Mouse (Mus musculus): Measurements from ENCODE around the gene Gpkow. TPM values are rescaled to one million over a fixed set of nuclear protein-coding genes. Genes with fewer than 3 reads are reported as not detected.
A peak's percentile ranks its signal among the peaks of the same experiment; 100 is the strongest.

The Gpkow gene
- 27.0 and 28.2 TPM in 2 replicates for polyA plus RNA-seq (2015; fragmentation: Nextera tagmentation; extraction: Ambion mirVana)

GRCm38 (mm10) chrX:7696954-7697381, at the start of gene Gpkow:
Gene Gpkow (plus strand): TSS chrX:7697131.
- peak; percentile 89 for ATAC-seq (replicated peaks; ENCODE audit: insufficient number of reproducible peaks, insufficient read depth, low FRiP score, low read depth)
- Histone ChIP-seq H3K4me1 (replicated peaks) (no peaks in the 10 kb centered on the region; the same call in 1 of the 2 replicates), H3K36me3 (no peaks in the 10 kb centered on the region), H3K4me3 (peak within 1 kb of the TSS; percentile 64), H3K9ac (peak within 1 kb of the TSS; percentile 72), H3K9me3 (replicated peaks) (no peaks in the 10 kb centered on the region), H3K27ac (peak within 1 kb of the TSS; percentile 60; the same call in 1 of the 2 replicates), H3K4me2 (peak within 1 kb of the TSS; percentile 62), H3K27me3 (no peaks in the 10 kb centered on the region)
- WGBS, result 9% methylated on average over 33 of the region's 33 CpGs

- Histone ChIP-seq H3K9me3 (replicated peaks) (no peaks in the 10 kb centered on the region), H3K4me3 (peak overlapping the region; percentile 61), H3K27me3 (no peaks in the 10 kb centered on the region), H3K9ac (peak overlapping the region; percentile 72), H3K4me2 (peak overlapping the region; percentile 73), H3K27ac (peak overlapping the region; percentile 87), H3K4me1 (replicated peaks) (no peaks in the 10 kb centered on the region), H3K36me3 (no peaks in the 10 kb centered on the region)
- WGBS, result 14% methylated on average over 25 of the region's 25 CpGs
- ATAC-seq (replicated peaks; ENCODE audit: insufficient number of reproducible peaks, insufficient read depth, low FRiP score, low read depth), result peak; percentile 96
Observed at GRCm38 (mm10) chrX:7648671-7649304, 48.1 kb upstream of the Gpkow start.

- Histone ChIP-seq H3K27ac (peak within 1 kb of the TSS; percentile 82), H3K4me2 (peak within 1 kb of the TSS; percentile 71), H3K4me1 (replicated peaks) (peaks cover 27% of the 10 kb centered on the region), H3K36me3 (no peaks in the 10 kb centered on the region), H3K9me3 (replicated peaks) (no peaks in the 10 kb centered on the region), H3K9ac (peak within 1 kb of the TSS; percentile 59), H3K27me3 (no peaks in the 10 kb centered on the region), H3K4me3 (peak within 1 kb of the TSS; percentile 63)
- WGBS, result 16% methylated on average over 26 of the region's 26 CpGs
- peak; percentile 76 for ATAC-seq (replicated peaks; ENCODE audit: insufficient number of reproducible peaks, insufficient read depth, low FRiP score, low read depth)
Observed at GRCm38 (mm10) chrX:7657221-7657639, 39.7 kb upstream of the Gpkow start, which contains the start of gene Prickle3. Gene Prickle3 (plus strand): TSS chrX:7657260.

GRCm38 (mm10) chrX:7658031-7658784, 38.7 kb upstream of the Gpkow start:
- H3K4me2 ChIP-seq, result peak overlapping the region; percentile 71
- no peaks in the 10 kb centered on the region for H3K9me3 ChIP-seq (replicated peaks)
- H3K4me1 ChIP-seq (replicated peaks), result peaks cover 27% of the 10 kb centered on the region
- no peaks in the 10 kb centered on the region for H3K36me3 ChIP-seq
- no peaks in the 10 kb centered on the region for H3K27me3 ChIP-seq
- WGBS, result 16% methylated on average over 15 of the region's 15 CpGs
- peak overlapping the region; percentile 63 for H3K4me3 ChIP-seq
- ATAC-seq (replicated peaks; ENCODE audit: insufficient number of reproducible peaks, insufficient read depth, low FRiP score, low read depth), result peak; percentile 38
- H3K9ac ChIP-seq, result 0 out of 2 replicates have a peak overlapping the region, but pooled peaks have one; percentile 17
- peak overlapping the region; percentile 82 for H3K27ac ChIP-seq

GRCm38 (mm10) chrX:7658785-7659589, 37.9 kb upstream of the Gpkow start:
- H3K27ac ChIP-seq, result peak overlapping the region; percentile 82; the same call in 1 of the 2 replicates
- H3K9ac ChIP-seq, result no peak overlapping the region
- H3K9me3 ChIP-seq (replicated peaks), result no peaks in the 10 kb centered on the region
- H3K4me3 ChIP-seq, result peak overlapping the region; percentile 63; the same call in 1 of the 2 replicates
- H3K4me2 ChIP-seq, result peak overlapping the region; percentile 71
- ATAC-seq (replicated peaks; ENCODE audit: insufficient number of reproducible peaks, insufficient read depth, low FRiP score, low read depth), result no peak
- no peaks in the 10 kb centered on the region for H3K36me3 ChIP-seq
- WGBS, result 56% methylated on average over 11 of the region's 11 CpGs
- H3K27me3 ChIP-seq, result no peaks in the 10 kb centered on the region
- peaks cover 27% of the 10 kb centered on the region for H3K4me1 ChIP-seq (replicated peaks)

GRCm38 (mm10) chrX:7661086-7661485, 35.8 kb upstream of the Gpkow start:
- no peaks in the 10 kb centered on the region for H3K36me3 ChIP-seq
- no peak for ATAC-seq (replicated peaks; ENCODE audit: insufficient number of reproducible peaks, insufficient read depth, low FRiP score, low read depth)
- peaks cover 27% of the 10 kb centered on the region for H3K4me1 ChIP-seq (replicated peaks)
- H3K27me3 ChIP-seq, result no peaks in the 10 kb centered on the region
- no peak overlapping the region for H3K9ac ChIP-seq
- no peak overlapping the region for H3K4me2 ChIP-seq
- H3K4me3 ChIP-seq, result no peak overlapping the region
- 56% methylated on average over 4 of the region's 4 CpGs for WGBS
- no peaks in the 10 kb centered on the region for H3K9me3 ChIP-seq (replicated peaks)
- H3K27ac ChIP-seq, result 0 out of 2 replicates have a peak overlapping the region, but pooled peaks have one; percentile 27

- Histone ChIP-seq H3K4me2 (no peak overlapping the region), H3K4me3 (no peak overlapping the region), H3K27me3 (no peaks in the 10 kb centered on the region), H3K27ac (0 out of 2 replicates have a peak overlapping the region, but pooled peaks have one; percentile 37), H3K9ac (no peak overlapping the region), H3K4me1 (replicated peaks) (peaks cover 23% of the 10 kb centered on the region), H3K36me3 (peaks cover 6% of the 10 kb centered on the region; the same call in 1 of the 2 replicates), H3K9me3 (replicated peaks) (no peaks in the 10 kb centered on the region)
- no peak for ATAC-seq (replicated peaks; ENCODE audit: insufficient number of reproducible peaks, insufficient read depth, low FRiP score, low read depth)
- WGBS, result 66% methylated on average over 3 of the region's 3 CpGs
Observed at GRCm38 (mm10) chrX:7662936-7663335, 34.0 kb upstream of the Gpkow start.

- H3K27me3 ChIP-seq, result no peaks in the 10 kb centered on the region
- H3K4me2 ChIP-seq, result no peak overlapping the region
- H3K9ac ChIP-seq, result no peak overlapping the region
- H3K9me3 ChIP-seq (replicated peaks), result no peaks in the 10 kb centered on the region
- no peak overlapping the region for H3K27ac ChIP-seq
- no peak for ATAC-seq (replicated peaks; ENCODE audit: insufficient number of reproducible peaks, insufficient read depth, low FRiP score, low read depth)
- 85% methylated on average over 11 of the region's 11 CpGs for WGBS
- H3K4me1 ChIP-seq (replicated peaks), result peaks cover 10% of the 10 kb centered on the region; the same call in 1 of the 2 replicates
- peaks cover 12% of the 10 kb centered on the region for H3K36me3 ChIP-seq
- no peak overlapping the region for H3K4me3 ChIP-seq
Observed at GRCm38 (mm10) chrX:7664791-7665190, 32.1 kb upstream of the Gpkow start.

GRCm38 (mm10) chrX:7665739-7666502, 31.0 kb upstream of the Gpkow start:
- H3K9ac ChIP-seq, result no peak overlapping the region
- H3K27me3 ChIP-seq, result no peaks in the 10 kb centered on the region
- no peak overlapping the region for H3K4me3 ChIP-seq
- H3K27ac ChIP-seq, result no peak overlapping the region
- no peaks in the 10 kb centered on the region for H3K9me3 ChIP-seq (replicated peaks)
- peaks cover 5% of the 10 kb centered on the region; the same call in 1 of the 2 replicates for H3K4me1 ChIP-seq (replicated peaks)
- 70% methylated on average over 21 of the region's 21 CpGs for WGBS
- H3K4me2 ChIP-seq, result no peak overlapping the region
- peaks cover 12% of the 10 kb centered on the region for H3K36me3 ChIP-seq
- no peak for ATAC-seq (replicated peaks; ENCODE audit: insufficient number of reproducible peaks, insufficient read depth, low FRiP score, low read depth)

- WGBS, result 11% methylated on average over 16 of the region's 19 CpGs
- Histone ChIP-seq H3K4me2 (peak overlapping the region; percentile 63), H3K9ac (peak overlapping the region; percentile 63), H3K27ac (peak overlapping the region; percentile 84), H3K4me3 (peak overlapping the region; percentile 65), H3K36me3 (peaks cover 12% of the 10 kb centered on the region), H3K27me3 (no peaks in the 10 kb centered on the region), H3K9me3 (replicated peaks) (no peaks in the 10 kb centered on the region), H3K4me1 (replicated peaks) (peaks cover 23% of the 10 kb centered on the region)
- peak; percentile 73 for ATAC-seq (replicated peaks; ENCODE audit: insufficient number of reproducible peaks, insufficient read depth, low FRiP score, low read depth)
Observed at GRCm38 (mm10) chrX:7670390-7670881, 26.5 kb upstream of the Gpkow start.
